Mouse (Mus musculus) layer of hippocampus, postnatal 36 days (tissue): ENCODE data around the gene Ntsr2. TPM values are rescaled to one million over a fixed set of nuclear protein-coding genes. Genes with fewer than 3 reads are reported as not detected.
"Not testable (repeated sequence)": the region's sequence is repeated elsewhere in the genome, so short reads cannot be mapped to it uniquely, and the experiment has no call there.

Experiments
- DNase-seq, 2 experiments: peaks; one replicate each; pipeline ENCODE4 v3.0.0; 2022
- total RNA-seq, 2 experiments: library from RNA; stranded (reverse); gene quantifications; 2 replicates each; pipeline ENCODE4 v1.2.3; 2021

The Ntsr2 gene
- total RNA-seq, 2 experiments from 2014 or later: 195 to 199 TPM

DNA sequence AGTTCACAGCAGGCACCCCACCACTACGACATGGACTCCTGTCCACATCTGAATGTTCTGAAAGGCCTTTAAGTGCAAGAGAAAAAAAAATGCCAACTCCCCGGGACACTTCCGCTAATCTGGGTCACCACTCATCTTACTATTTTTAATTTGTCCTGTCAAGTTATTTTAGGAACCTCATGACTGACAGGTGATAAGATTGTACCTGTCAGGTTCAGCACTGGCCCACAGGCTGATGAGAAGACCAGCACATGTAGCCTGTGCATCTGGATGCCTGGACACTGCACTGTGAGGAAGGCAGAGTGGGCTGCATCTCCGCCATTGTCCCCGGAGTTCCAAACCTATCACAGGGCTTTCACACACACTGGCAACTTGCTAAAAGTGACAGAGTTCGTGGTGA, 3.4 kb upstream of the Ntsr2 start:
- no peak for DNase-seq

GRCm38 (mm10) chr12:16655604-16656003, 2.4 kb downstream of the Ntsr2 start:
- no peak for DNase-seq

- peak; percentile 38 to 42 for DNase-seq
These were observed 4.0 kb downstream of the Ntsr2 start for GRCm38 (mm10) chr12:16656906-16657875.

DNA sequence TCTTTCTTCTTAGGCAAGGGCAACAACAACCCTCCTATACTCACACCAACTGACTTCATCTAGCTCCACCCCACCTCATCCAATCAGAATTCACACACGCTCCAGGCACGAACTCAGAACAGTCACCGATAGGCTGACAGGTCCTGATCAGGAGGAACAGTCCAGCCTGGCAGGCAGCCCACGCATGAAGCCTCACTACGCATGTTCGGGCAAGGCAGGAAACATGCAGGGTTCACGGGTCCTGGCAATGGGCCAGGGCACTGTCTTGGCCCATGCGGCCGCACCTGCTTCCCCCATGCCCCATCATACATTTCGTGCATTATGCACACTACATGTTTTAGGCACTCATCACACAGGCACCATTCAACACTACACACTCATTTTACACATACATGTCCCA, 8.3 kb downstream of the Ntsr2 start:
- DNase-seq: no peak

DNA sequence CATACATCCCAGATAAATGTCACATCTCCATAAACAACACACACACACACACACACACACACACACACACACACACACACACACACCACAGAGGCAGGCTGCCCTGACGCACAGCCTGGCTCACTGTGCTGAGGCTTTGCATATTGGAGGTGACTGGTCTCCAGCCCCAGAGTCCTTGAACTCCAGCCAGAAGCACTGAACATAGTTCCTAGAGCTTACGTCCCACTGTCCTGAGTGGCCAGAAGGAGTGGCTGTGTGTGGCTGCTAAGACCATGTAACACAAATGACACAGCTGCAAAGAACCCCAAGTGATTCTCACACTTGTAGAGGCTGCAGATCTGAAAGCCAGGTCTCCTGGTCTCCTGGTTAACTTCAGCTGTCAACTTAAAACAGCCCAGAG, 8.8 kb downstream of the Ntsr2 start:
- DNase-seq: no peak

- no peak for DNase-seq
These were observed 9.9 kb downstream of the Ntsr2 start for GRCm38 (mm10) chr12:16662955-16663585.

GRCm38 (mm10) chr12:16665022-16665421, 11.8 kb downstream of the Ntsr2 start:
- DNase-seq: no peak

GRCm38 (mm10) chr12:16669176-16669575, 16.0 kb downstream of the Ntsr2 start:
- no peak for DNase-seq

DNA sequence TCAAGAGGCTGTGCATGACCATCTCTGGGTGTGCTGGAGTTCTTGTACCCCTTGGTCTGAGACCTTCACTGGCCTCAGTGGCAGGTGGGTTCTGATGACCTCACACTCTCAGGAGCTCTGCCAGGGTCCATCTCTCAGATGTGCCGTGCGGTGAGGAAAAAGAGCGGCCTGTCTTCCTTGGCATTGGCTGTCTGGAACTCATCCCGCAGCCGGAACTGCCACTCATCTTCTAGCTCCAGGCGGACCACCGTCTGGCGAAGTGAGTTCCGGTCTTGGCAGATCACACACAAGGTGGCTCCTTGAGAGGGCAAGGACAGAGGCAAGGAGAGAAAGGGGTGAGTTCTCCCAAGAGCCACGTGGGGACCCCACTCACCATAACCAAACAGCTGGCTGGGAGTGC, 19.1 kb downstream of the Ntsr2 start:
- no peak for DNase-seq

DNA sequence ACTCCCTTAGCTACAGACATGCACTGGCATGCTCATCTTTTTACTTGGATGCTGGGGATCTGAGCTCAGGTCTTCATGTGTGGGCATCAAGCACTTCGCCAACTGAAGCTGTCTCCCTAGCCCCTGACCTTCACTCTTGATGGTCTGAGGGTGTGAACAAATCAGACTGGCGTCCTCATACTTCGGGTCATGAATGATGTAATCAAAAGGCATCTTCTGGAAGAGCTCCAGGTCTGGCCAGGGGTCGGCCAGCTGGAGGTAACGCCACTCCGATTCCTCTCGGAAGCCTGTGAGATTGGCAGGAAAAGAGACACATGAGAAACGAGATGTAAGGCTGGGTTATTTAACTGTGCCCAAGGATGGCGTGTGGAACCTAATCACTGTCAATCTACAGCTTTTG, 37.4 kb downstream of the Ntsr2 start:
- DNase-seq: no peak

- DNase-seq: no peak
These were observed 41.6 kb downstream of the Ntsr2 start for GRCm38 (mm10) chr12:16694783-16695182.

- DNase-seq: not testable (repeated sequence)
These were observed 42.1 kb downstream of the Ntsr2 start for GRCm38 (mm10) chr12:16695252-16695651.

DNA sequence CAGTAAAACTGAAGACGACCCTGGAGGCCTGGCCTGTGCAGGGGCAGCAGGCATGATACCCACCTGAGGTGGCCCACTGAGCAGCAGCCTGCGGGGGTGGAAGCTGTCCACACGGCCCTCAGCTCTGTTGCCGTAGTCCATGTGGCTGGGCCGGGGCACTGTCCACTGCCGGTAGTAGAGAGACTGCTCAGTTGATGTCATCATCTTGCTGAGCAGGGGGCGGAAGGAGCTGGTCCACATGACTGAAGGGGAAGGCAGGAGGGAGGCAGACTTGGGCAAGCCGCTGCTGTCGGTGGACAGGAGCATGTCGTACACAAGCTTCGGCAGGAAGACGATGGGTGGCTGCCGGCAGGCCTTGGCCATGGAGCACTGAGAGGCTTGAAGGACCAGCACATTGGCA, 43.0 kb downstream of the Ntsr2 start:
- DNase-seq: no peak

GRCm38 (mm10) chr12:16698691-16699090, 45.5 kb downstream of the Ntsr2 start:
- DNase-seq: no peak

Other genes with a start within 250 kb of the Ntsr2 start
- gene Lpin1, start 42.4 kb upstream of the Ntsr2 start, total RNA-seq: 10 to 100 TPM; 25.1 to 26.3 TPM
- under 1 TPM; 0.61 to 0.72 TPM for gene Greb1, start 147.5 kb downstream of the Ntsr2 start, total RNA-seq
- gene E2f6, start 157.6 kb downstream of the Ntsr2 start, total RNA-seq: 10 to 100 TPM; 32.2 to 33.8 TPM
- 100 to 1,000 TPM; 136 to 137 TPM for gene Rock2, start 241.5 kb downstream of the Ntsr2 start, total RNA-seq